Mouse (Mus musculus): ENCODE measurements at regions not wholly inside any gene's neighbourhood (a gene's known extent, or its start where the extent isn't known, plus 50 kb on each side); places are given as distances from the start of the nearest gene placed in this dataset.

DNA sequence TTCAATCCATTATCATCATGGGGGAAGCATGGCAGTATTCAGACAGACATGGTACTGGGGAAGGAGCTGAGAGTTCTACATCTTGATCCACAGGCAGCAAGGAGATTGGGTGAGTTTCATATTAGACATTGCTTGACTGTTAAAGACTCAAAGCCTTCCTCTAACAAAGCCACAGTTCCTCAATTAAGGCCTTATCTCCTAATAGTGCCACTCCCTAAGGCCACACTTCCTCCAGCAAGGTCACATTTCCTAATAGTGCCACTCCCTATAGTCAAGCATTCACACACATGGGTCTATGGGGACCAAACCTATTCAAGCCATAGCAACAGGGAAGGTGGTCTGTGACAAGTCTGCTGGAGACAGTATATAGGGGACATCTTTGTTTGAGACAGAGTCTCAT, 115.9 kb upstream of the Zfp64 start:
- H3K4me1 ChIP-seq (ENCODE audit: control insufficient read depth in 1 of 2, insufficient read depth in 2 of 2) = no peaks in the 10 kb centered on the region
- peaks cover 88% of the 10 kb centered on the region for H3K9me3 ChIP-seq (replicated peaks; ENCODE audit: low read length)
- TF ChIP-seq USF1 (IDR thresholded peaks at IDR 0.05; ENCODE audit: low read depth, low read length) (no peak), JUN (IDR thresholded peaks at IDR 0.05; ENCODE audit: insufficient read depth, low read depth, low read length) (no peak), HCFC1 (IDR thresholded peaks at IDR 0.05; ENCODE audit: low read depth, low read length) (no peak), MEF2A (IDR thresholded peaks at IDR 0.05; ENCODE audit: borderline replicate concordance, low read depth, low read length) (no peak), SIN3A (IDR thresholded peaks at IDR 0.05; ENCODE audit: low read length) (no peak), TCF12 (IDR thresholded peaks at IDR 0.05; ENCODE audit: low read depth, low read length) (no peak), E2F4 (IDR thresholded peaks at IDR 0.05; ENCODE audit: insufficient replicate concordance, low read depth, low read length) (no peak), MXI1 (IDR thresholded peaks at IDR 0.05; ENCODE audit: low read depth, low read length) (no peak), ETS1 (conservative IDR thresholded peaks at IDR 0.05; ENCODE audit: low read depth, low read length) (no peak), EP300 (IDR thresholded peaks at IDR 0.05; ENCODE audit: low read length) (no peak), ZC3H11A (IDR thresholded peaks at IDR 0.05; ENCODE audit: low read depth, low read length) (no peak), CHD2 (IDR thresholded peaks at IDR 0.05; ENCODE audit: low read length) (no peak), NRF1 (IDR thresholded peaks at IDR 0.05; ENCODE audit: low read depth, low read length) (no peak), ZMIZ1 (IDR thresholded peaks at IDR 0.05; ENCODE audit: low read depth, low read length) (no peak)
- no peak overlapping the region for H3K4me3 ChIP-seq (replicated peaks in 1 of 3; ENCODE audit: low read depth in 2 of 3, low read length in 2 of 3, poor library complexity in 1 of 3)
- no peak overlapping the region for H3K9ac ChIP-seq (ENCODE audit: insufficient read depth, low read depth)
- H3K27me3 ChIP-seq (replicated peaks) = no peaks in the 10 kb centered on the region
- DNase-seq (ENCODE audit: extremely low read depth) = no peak
- no peak overlapping the region for H3K4me2 ChIP-seq (ENCODE audit: insufficient read depth, low read depth, poor library complexity, severe bottlenecking)
- dilution Hi-C loops (cut with MboI; ENCODE audit: extremely low pct_ligation_motif_present, extremely low pct_unique_long_range_greater_than_20kb, low sequenced_read_pairs) = no loop called here
- in situ Hi-C loops (cut with MboI; ENCODE audit: low pct_ligation_motif_present, low pct_unique_long_range_greater_than_20kb, low sequenced_read_pairs) = no loop called here
- H3K36me3 ChIP-seq (replicated peaks in 1 of 2; ENCODE audit: control insufficient read depth in 1 of 2, insufficient read depth in 1 of 2, low read length in 1 of 2) = no peaks in the 10 kb centered on the region
- H3K27ac ChIP-seq (ENCODE audit: insufficient read depth, low read depth) = no peak overlapping the region
- H3K79me2 ChIP-seq (replicated peaks; ENCODE audit: control insufficient read depth, extremely low read depth, insufficient read depth, poor library complexity, severe bottlenecking) = no peaks in the 10 kb centered on the region

DNA sequence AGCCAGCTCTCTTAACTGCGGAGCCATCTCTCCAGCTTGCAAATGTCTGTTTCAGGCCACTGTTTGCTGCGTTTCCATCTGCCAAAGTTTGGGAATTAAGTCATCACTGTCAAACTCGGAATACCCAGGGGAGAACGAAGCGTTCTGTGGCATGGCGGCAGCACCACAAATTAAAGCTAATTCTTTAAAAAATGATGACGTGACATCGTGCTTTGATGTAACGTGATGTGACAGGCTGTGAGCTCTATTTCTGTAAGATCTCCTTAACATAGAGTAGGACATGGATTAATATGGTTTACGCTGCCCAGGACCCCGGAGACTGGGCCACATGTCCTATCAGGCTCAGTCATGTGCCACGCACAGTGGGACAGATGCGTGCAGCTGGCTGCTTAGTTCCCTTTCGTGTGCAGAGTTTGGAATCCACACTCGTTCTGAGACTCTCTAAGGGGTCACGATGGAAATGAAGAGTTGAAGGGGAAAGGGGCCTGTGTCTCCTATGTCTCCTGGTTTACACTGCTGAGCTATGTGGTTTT, 109.8 kb upstream of the Zfp64 start:
- no peak overlapping the region for H3K27ac ChIP-seq (ENCODE audit: insufficient read depth, low read depth)
- H3K4me2 ChIP-seq (ENCODE audit: insufficient read depth, low read depth, poor library complexity, severe bottlenecking) = no peak overlapping the region
- dilution Hi-C loops (cut with MboI; ENCODE audit: extremely low pct_ligation_motif_present, extremely low pct_unique_long_range_greater_than_20kb, low sequenced_read_pairs) = no loop called here
- H3K9ac ChIP-seq (ENCODE audit: insufficient read depth, low read depth) = no peak overlapping the region
- no peaks in the 10 kb centered on the region for H3K79me2 ChIP-seq (replicated peaks; ENCODE audit: control insufficient read depth, extremely low read depth, insufficient read depth, poor library complexity, severe bottlenecking)
- H3K4me3 ChIP-seq (replicated peaks in 1 of 3; ENCODE audit: low read depth in 2 of 3, low read length in 2 of 3, poor library complexity in 1 of 3) = no peak overlapping the region
- no peak for DNase-seq (ENCODE audit: extremely low read depth)
- TF ChIP-seq MAFK (IDR thresholded peaks at IDR 0.05; ENCODE audit: insufficient replicate concordance, low read length) (no peak), IRF4 (IDR thresholded peaks at IDR 0.05; ENCODE audit: low read depth, low read length) (no peak), POLR2AphosphoS2 (IDR thresholded peaks at IDR 0.05; ENCODE audit: low read depth, low read length) (no peak), RAD21 (IDR thresholded peaks at IDR 0.05; ENCODE audit: low read depth, low read length) (no peak), EP300 (IDR thresholded peaks at IDR 0.05; ENCODE audit: low read length) (no peak), SMC3 (IDR thresholded peaks at IDR 0.05; ENCODE audit: low read depth, low read length) (no peak), MAX (IDR thresholded peaks at IDR 0.05; ENCODE audit: low read length) (no peak), GABPA (IDR thresholded peaks at IDR 0.05; ENCODE audit: insufficient replicate concordance, low read depth, low read length) (no peak), NELFE (IDR thresholded peaks at IDR 0.05; ENCODE audit: low read depth, low read length) (no peak)
- H3K27me3 ChIP-seq (replicated peaks) = no peaks in the 10 kb centered on the region
- peaks cover 92% of the 10 kb centered on the region for H3K9me3 ChIP-seq (replicated peaks; ENCODE audit: low read length)
- no peaks in the 10 kb centered on the region for H3K36me3 ChIP-seq (replicated peaks in 1 of 2; ENCODE audit: control insufficient read depth in 1 of 2, insufficient read depth in 1 of 2, low read length in 1 of 2)
- in situ Hi-C loops (cut with MboI; ENCODE audit: low pct_ligation_motif_present, low pct_unique_long_range_greater_than_20kb, low sequenced_read_pairs) = no loop called here
- H3K4me1 ChIP-seq (ENCODE audit: control insufficient read depth in 1 of 2, insufficient read depth in 2 of 2) = no peaks in the 10 kb centered on the region

Measured in CH12.LX (cell line).